Mouse (Mus musculus) fat pad, adult 2 months (tissue): ENCODE results near the gene Chrnb1.

ENCODE experiments used
- DNase-seq: peaks from one replicate; pipeline ENCODE4 v3.0.0-alpha.2; 2011; ENCODE audit warnings: low read depth, low spot score; ENCODE audit errors: extremely low read depth

Chrnb1 gene

DNA sequence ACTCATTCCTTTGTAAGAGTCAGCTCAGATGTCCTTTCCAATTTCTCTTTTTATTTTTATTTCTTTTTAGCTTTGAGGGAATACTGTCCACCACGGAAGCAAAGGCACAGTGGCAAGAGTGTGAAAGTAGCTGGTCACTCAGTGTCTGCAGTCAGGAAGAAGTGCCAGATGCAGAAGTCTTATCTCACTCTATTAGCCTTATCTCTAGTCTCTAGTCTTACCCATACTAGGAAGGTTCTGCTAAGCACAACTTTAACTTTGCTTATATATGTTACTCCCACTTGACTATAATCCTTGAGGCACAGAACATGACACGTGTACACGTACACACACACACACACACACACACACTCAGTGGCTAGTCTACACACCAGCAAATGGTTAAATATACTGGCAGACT lies 44.1 kb downstream of the Chrnb1 start:
- DNase-seq: no peak
